Mouse (Mus musculus) embryonic facial prominence, embryonic 12.5 days (tissue): Measurements from ENCODE around the gene Lrrc58. TPM values are rescaled to one million over a fixed set of nuclear protein-coding genes. Genes with fewer than 3 reads are reported as not detected.

Experiments used
- ATAC-seq: fragments of 200-750 bp; cut with Nextera tagmentation; 2 replicates; pipeline ENCODE4 v1.8.0; 2017; ENCODE audit not compliant: insufficient number of reproducible peaks, insufficient read depth, low FRiP score, low TSS enrichment
- H3K27ac ChIP-seq: fragments of 300-500 bp; sonication (generic); 2 replicates; pipeline ENCODE4 v1.5.1; 2016; ENCODE audit warnings: mild to moderate bottlenecking
- H3K27me3 ChIP-seq: fragments of 300-500 bp; sonication (generic); 2 replicates; pipeline ENCODE4 v1.6.1; 2016; ENCODE audit warnings: mild to moderate bottlenecking, moderate library complexity
- H3K36me3 ChIP-seq: fragments of 300-500 bp; sonication (generic); 2 replicates; pipeline ENCODE4 v1.6.1; 2016; ENCODE audit warnings: mild to moderate bottlenecking
- H3K4me1 ChIP-seq: fragments of 300-500 bp; sonication (generic); 2 replicates; pipeline ENCODE4 v1.6.1; 2016
- H3K4me2 ChIP-seq: fragments of 300-500 bp; sonication (generic); replicated peaks from 2 replicates; pipeline ENCODE4 v1.6.1; 2016; ENCODE audit warnings: mild to moderate bottlenecking, moderate library complexity
- H3K4me3 ChIP-seq: fragments of 300-500 bp; sonication (generic); 2 replicates; pipeline ENCODE4 v1.5.1; 2016; ENCODE audit warnings: mild to moderate bottlenecking
- H3K9ac ChIP-seq: fragments of 300-500 bp; sonication (generic); 2 replicates; pipeline ENCODE4 v1.6.1; 2016; ENCODE audit warnings: mild to moderate bottlenecking, moderate library complexity
- H3K9me3 ChIP-seq: fragments of 300-500 bp; sonication (generic); 2 replicates; pipeline ENCODE4 v1.6.1; 2016; ENCODE audit warnings: mild to moderate bottlenecking, moderate library complexity
- WGBS: fragments of 180-500 bp; shearing (Covaris S2); methylation state at CpG from one replicate; pipeline ENCODE4 v1.1.7; 2016; 5-methylcytosine and 5-hydroxymethylcytosine counted together
- polyA plus RNA-seq: library from polyadenylated mRNA; unstranded; fragments of >200 nt; fragmentation: Nextera tagmentation; extraction: Ambion mirVana; gene quantifications from 2 replicates; pipeline ENCODE4 v1.2.1, GENCODE M21; 2016

Lrrc58 gene
- polyA plus RNA-seq: 62.2 and 65.7 TPM in 2 replicates

DNA sequence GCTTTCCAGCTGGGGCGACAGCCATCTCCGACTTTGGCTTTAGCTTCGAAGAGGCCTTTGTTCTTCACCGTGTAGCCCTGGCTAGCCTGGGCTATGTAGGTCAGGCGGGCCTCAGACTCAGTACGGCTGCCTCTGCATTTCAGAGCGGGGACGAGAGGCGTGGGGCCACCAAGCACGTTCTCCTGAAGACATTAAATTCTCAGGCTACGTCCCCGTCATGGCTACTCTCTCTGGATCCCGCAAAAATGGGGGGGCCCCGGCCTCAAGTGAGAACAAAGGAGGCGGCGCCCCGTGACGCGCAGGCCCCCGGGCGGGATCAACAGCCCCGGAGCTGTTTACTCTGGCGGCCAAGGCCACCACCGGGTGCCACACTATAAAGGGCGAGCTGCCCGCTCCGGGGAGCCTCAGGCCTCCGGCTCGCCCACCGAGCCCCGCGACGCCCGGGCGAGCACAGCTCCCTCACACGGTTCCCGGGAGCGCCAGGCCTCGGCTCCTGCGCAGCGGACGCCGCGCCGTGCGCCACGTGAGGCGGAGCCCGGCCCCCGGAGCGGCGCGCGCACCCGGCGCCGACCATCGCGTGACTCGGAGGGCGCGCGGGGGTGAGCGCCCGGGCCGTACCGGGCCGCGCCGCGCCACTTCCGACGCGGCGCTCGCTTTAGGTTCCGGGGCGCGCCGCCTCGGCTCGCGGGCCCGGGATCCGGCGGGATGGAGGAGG is at the start of gene Lrrc58:
Gene Lrrc58, plus strand, starts transcription at position 599 of the 715 bp plus-strand sequence.
- Histone ChIP-seq H3K9ac (peak within 1 kb of the TSS; percentile 99), H3K4me2 (peak within 1 kb of the TSS; percentile 59), H3K9me3 (no peaks in the 10 kb centered on the region), H3K27me3 (no peaks in the 10 kb centered on the region), H3K4me3 (peak within 1 kb of the TSS; percentile 99), H3K36me3 (no peaks in the 10 kb centered on the region), H3K4me1 (peaks cover 17% of the 10 kb centered on the region; the same call in 1 of the 2 replicates), H3K27ac (peak within 1 kb of the TSS; percentile 97)
- ATAC-seq: peak; percentile 92
- WGBS: under 1% methylated on average over 76 of the region's 86 CpGs

DNA sequence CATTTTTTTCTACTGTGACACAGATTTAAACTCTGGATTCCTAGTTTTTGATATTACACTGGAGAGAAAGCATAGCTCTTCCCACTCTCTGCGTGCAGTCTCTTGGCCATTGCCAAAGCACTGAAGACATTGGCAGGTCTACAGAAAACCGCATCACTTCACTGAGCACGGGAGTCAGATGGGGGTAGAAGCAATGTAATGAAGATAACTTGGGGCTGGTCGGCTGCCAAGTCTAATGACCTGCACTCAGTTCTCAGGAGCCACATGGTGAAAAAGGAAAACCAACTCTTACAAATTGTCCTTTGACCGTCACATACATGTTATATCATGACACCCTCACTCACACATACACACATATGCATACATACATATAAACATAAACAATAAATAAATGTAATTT is 44.2 kb upstream of the Lrrc58 start:
- peaks cover 92% of the 10 kb centered on the region for H3K36me3 ChIP-seq
- ATAC-seq: no peak

DNA sequence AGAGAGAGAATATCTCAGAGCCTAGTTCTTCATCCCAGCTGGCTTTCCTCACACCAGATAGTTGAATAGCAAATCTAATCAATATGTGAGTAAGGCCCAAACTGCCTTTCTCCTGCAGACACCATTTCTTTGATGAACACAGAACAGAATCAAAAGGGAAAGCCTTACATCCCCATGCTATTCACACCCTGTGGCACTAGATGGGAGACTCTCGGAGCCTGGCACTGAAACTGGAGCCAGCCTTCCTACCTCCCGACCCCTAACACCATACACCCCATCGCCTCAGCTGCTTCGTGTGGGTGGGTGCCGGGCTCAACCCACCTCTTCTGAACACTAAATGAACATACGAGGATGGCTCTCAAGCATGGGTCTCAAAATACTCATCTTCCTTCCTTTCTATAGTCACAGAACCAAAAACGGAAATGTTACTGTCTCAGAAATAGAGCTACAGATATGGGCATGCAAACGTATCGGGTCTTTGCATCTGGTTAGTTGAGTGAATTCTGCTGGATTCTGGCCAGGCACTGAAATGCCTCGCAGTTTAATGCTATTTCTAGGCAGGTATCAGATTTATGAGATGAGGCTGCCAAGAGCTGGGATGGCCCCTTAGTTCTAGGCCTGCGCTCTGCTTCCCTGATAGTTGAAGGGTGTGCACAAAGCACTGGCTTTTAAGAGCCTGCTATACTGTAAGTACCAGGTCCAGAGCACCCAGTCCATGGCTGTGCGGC is 43.2 kb upstream of the Lrrc58 start:
- Histone ChIP-seq H3K4me1 (no peaks in the 10 kb centered on the region), H3K27ac (no peak overlapping the region), H3K4me2 (no peak overlapping the region), H3K9me3 (no peaks in the 10 kb centered on the region), H3K27me3 (no peaks in the 10 kb centered on the region), H3K36me3 (peaks cover 94% of the 10 kb centered on the region), H3K9ac (no peak overlapping the region), H3K4me3 (no peak overlapping the region)
- no peak for ATAC-seq
- 92% methylated on average over 12 of the region's 12 CpGs for WGBS

More for the DNA sequence above, 44.2 kb upstream of the Lrrc58 start:
- H3K9me3 ChIP-seq: no peaks in the 10 kb centered on the region
- WGBS: 86% methylated on average over 5 of the region's 5 CpGs
- H3K4me2 ChIP-seq: no peak overlapping the region
- no peaks in the 10 kb centered on the region for H3K27me3 ChIP-seq
- H3K27ac ChIP-seq: no peak overlapping the region
- H3K9ac ChIP-seq: no peak overlapping the region
- no peak overlapping the region for H3K4me3 ChIP-seq
- no peaks in the 10 kb centered on the region for H3K4me1 ChIP-seq

DNA sequence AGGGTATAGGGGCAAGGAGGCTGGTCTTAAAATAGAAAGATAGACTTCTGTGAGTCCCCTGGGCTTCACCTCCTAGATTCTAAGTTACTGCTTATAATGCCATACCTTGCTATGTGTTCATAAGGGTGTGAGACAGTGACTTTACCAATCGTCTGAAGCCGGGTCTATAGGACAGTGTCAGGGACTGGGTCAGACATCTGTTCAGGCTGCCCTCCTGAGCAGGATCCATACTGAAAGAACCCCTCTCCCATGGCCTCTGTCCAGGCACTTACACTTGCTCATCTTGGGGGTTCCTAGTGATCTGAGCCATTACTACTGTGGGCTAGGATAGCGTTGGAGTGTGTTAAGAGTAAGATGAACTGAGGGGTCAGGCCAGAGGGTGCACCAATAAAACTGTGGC is 41.9 kb upstream of the Lrrc58 start:
- 95% methylated on average over 3 of the region's 3 CpGs for WGBS
- Histone ChIP-seq H3K27ac (no peak overlapping the region), H3K9ac (no peak overlapping the region), H3K36me3 (peaks cover 95% of the 10 kb centered on the region), H3K4me1 (no peaks in the 10 kb centered on the region), H3K27me3 (no peaks in the 10 kb centered on the region), H3K4me2 (no peak overlapping the region), H3K4me3 (no peak overlapping the region), H3K9me3 (no peaks in the 10 kb centered on the region)
- 0 out of 2 replicates have a peak, but pooled peaks have one; percentile 52 for ATAC-seq

DNA sequence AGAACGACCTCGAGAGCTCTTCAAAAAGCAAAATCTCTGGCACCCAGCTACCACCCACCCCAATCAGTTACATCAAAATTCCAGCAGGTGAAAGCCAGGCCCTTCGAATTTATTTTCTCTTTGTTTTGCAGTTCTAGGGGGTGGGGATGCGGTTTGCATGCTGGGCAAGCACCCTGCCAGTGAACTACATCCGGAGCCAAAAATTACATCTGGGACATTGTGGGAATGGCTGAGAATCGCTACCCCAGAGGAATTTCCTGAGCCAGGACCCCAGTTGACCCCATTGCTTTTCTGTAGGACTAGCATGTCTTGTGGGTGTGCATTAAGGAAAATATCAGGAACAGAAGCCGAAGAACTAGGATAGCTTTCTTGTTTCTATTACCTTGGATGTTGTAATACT is 37.1 kb upstream of the Lrrc58 start:
- 74% methylated on average over 7 of the region's 7 CpGs for WGBS
- Histone ChIP-seq H3K4me3 (no peak overlapping the region), H3K9ac (no peak overlapping the region), H3K9me3 (no peaks in the 10 kb centered on the region), H3K4me2 (no peak overlapping the region), H3K27ac (no peak overlapping the region), H3K36me3 (peaks cover 87% of the 10 kb centered on the region), H3K27me3 (no peaks in the 10 kb centered on the region), H3K4me1 (no peaks in the 10 kb centered on the region)
- ATAC-seq: no peak

DNA sequence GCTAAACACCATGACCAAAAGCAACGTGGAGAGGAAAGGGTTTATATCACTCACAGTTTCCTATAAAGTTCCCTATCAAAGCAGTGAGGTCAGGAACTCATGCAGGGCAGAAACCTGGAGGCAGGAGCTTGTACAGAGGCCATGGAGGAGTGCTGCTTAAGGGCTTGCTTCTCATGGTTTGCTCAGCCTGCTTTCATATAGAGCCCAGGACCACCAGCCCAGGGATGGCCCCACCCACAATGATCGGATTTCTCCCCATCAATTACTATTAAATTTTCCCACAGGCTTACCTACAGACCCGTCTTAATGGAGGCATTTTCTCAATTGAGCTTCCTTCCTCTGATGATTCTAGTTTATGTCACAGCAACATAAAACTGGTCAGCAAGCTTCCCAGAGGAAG is 30.6 kb upstream of the Lrrc58 start:
- Histone ChIP-seq H3K4me3 (no peak overlapping the region), H3K4me1 (no peaks in the 10 kb centered on the region), H3K36me3 (peaks cover 36% of the 10 kb centered on the region), H3K4me2 (no peak overlapping the region), H3K27ac (no peak overlapping the region), H3K9me3 (no peaks in the 10 kb centered on the region), H3K27me3 (no peaks in the 10 kb centered on the region), H3K9ac (no peak overlapping the region)
- whole genome bisulfite sequencing: 66% methylated on average over 3 of the region's 3 CpGs
- ATAC-seq: no peak

DNA sequence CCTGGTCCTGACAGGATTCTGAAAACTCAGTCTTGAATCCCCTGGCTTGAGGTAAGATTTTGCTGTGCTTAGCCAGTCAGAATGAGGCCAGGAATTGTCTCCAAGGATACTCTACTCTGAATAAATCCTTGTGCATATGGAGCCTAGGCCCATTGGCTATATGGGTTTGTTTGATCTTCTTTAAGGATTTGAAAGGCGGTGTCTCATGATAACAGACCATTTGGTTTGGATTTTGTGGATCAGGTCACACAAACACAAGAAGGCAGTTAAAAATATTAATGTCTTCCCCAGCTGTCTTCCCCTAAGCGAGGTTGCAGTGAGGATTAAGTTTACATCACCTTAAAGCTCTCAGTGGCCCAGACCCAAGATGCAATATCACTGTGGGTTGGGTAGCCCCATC is 25.8 kb upstream of the Lrrc58 start:
- no peak overlapping the region for H3K9ac ChIP-seq
- H3K27ac ChIP-seq: no peak overlapping the region
- no peaks in the 10 kb centered on the region for H3K9me3 ChIP-seq
- H3K4me2 ChIP-seq: no peak overlapping the region
- 71% methylated on average over 2 of the region's 2 CpGs for WGBS
- ATAC-seq: no peak
- H3K36me3 ChIP-seq: no peaks in the 10 kb centered on the region
- no peaks in the 10 kb centered on the region for H3K4me1 ChIP-seq
- no peaks in the 10 kb centered on the region for H3K27me3 ChIP-seq
- no peak overlapping the region for H3K4me3 ChIP-seq

DNA sequence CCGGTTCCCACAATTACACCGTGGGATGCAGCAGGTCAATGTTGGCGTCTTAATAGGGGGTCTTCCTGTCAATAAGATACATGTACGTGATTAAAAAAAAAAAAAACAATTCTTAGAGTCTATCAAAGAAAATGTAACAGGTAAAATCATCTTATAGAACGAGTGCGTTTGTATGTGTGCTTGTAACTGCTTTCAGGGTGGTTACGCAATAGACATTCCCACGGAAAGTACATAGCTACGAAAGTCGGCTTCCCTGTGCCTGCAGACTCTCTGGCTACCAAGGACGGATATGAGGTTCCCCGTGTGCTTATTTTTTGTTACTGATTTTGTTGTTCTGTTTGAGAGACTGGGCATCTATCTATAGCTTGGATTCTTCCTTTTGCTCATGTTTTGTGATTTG is 24.4 kb upstream of the Lrrc58 start:
- Histone ChIP-seq H3K4me3 (no peak overlapping the region), H3K27me3 (no peaks in the 10 kb centered on the region)
- 89% methylated on average over 12 of the region's 12 CpGs for WGBS

DNA sequence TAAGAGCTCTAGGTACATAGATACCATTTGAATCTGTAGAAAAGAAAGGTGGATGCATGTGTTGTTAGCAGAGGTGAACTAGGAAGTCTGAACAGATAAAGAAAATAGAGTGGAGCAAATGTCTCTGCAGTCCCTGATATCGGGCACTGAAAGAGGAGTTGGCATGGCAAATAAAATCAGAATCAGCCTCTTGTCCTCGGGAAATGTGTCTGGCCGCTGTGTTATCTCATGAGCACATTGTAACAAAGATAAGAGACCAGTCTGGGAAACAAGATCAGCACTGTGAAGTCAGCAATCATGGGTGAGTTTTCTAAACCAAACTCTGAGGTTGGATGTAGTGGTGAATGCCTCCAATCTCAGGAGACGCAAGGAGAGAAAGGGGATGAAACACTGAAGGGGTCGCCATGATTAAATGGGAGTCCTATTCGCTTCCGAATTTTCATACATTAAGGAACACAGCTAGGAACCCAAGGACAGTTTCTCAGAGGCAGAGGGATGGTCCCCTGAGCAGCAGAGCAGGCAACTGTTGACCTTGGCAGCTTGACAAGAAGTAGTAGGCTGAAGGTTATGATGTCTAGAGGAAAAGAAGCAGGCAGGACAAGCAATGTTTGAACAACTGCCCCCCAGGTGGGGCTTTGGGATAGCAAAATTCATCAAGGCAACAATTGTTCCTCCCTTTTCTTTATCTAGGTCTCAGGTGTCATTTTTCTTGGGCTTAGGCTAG is 22.8 kb upstream of the Lrrc58 start:
- Histone ChIP-seq H3K27ac (no peak overlapping the region), H3K9me3 (no peaks in the 10 kb centered on the region), H3K9ac (no peak overlapping the region), H3K27me3 (no peaks in the 10 kb centered on the region), H3K4me2 (no peak overlapping the region), H3K4me3 (no peak overlapping the region), H3K36me3 (no peaks in the 10 kb centered on the region), H3K4me1 (no peaks in the 10 kb centered on the region)
- no peak for ATAC-seq
- 85% methylated on average over 7 of the region's 7 CpGs for WGBS

More for the DNA sequence above, 24.4 kb upstream of the Lrrc58 start:
- Histone ChIP-seq H3K9me3 (no peaks in the 10 kb centered on the region), H3K4me2 (no peak overlapping the region), H3K36me3 (no peaks in the 10 kb centered on the region), H3K27ac (no peak overlapping the region), H3K9ac (no peak overlapping the region), H3K4me1 (no peaks in the 10 kb centered on the region)
- ATAC-seq: no peak

DNA sequence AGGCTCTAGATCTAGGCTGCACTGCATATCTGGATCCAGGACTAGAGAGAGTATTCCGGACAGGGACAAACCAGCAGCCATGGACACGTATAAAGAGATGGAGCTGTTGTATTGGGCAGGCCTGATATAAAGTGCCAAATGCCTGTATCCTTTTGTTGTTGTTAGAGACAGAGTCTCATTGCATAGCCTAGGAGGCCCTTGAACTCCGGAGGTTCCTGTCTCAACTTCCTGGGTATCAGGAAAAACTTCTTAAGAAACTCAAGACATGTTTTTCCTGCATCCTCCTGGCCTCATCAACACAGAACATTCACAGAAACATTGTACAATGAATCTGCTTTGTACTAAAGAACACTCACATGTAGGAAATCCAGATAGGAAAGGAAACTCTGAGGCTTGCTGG is 21.1 kb upstream of the Lrrc58 start:
- H3K4me2 ChIP-seq: no peak overlapping the region
- 91% methylated on average over 3 of the region's 3 CpGs for WGBS
- H3K9ac ChIP-seq: no peak overlapping the region
- H3K27me3 ChIP-seq: no peaks in the 10 kb centered on the region
- ATAC-seq: no peak
- H3K9me3 ChIP-seq: no peaks in the 10 kb centered on the region
- H3K27ac ChIP-seq: no peak overlapping the region
- no peaks in the 10 kb centered on the region for H3K36me3 ChIP-seq
- H3K4me3 ChIP-seq: no peak overlapping the region
- H3K4me1 ChIP-seq: 0 out of 2 replicates have a peak, but pooled peaks cover 4% of the 10 kb centered on the region

DNA sequence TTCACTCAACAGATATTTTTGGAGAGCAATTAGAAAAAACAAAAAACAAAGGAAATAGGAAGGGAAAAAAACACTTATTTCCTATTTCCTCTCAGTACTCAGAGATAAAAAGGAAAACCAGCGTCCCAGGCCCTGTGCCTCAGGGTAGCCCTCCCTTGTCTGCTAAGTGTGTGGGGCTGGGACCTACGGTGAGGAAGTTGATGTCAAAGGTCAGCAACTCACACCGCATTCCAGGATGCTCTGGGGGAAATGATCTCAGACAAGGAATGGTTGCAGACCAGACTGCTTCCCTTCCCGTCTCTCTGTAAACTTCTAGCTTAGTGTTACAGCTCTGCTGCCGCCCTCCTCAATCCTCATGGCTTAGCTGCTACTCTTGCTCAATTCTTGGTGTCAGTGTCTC is 16.8 kb upstream of the Lrrc58 start:
- ATAC-seq: no peak
- Histone ChIP-seq H3K27ac (peak overlapping the region; percentile 30), H3K9me3 (no peaks in the 10 kb centered on the region), H3K27me3 (no peaks in the 10 kb centered on the region), H3K4me3 (no peak overlapping the region), H3K9ac (no peak overlapping the region), H3K4me2 (no peak overlapping the region), H3K36me3 (no peaks in the 10 kb centered on the region), H3K4me1 (peaks cover 11% of the 10 kb centered on the region; the same call in 1 of the 2 replicates)
- 16% methylated on average over 5 of the region's 5 CpGs for WGBS
